Mouse (Mus musculus) neural tube, embryonic 13.5 days (tissue): ENCODE results near the gene Atp8b4. TPM values are rescaled to one million over a fixed set of nuclear protein-coding genes. Genes with fewer than 3 reads are reported as not detected.
A peak's percentile ranks its signal among the peaks of the same experiment; 100 is the strongest.
"Not testable (repeated sequence)": the region's sequence is repeated elsewhere in the genome, so short reads cannot be mapped to it uniquely, and the experiment has no call there.

Experiments
- ATAC-seq: fragments of 200-750 bp; cut with Nextera tagmentation; 2 replicates; pipeline ENCODE4 v1.8.0; 2017; ENCODE audit warnings: low read depth, mild to moderate bottlenecking, moderate TSS enrichment, moderate library complexity
- H3K27ac ChIP-seq: fragments of 300-500 bp; sonication (generic); replicated peaks from 2 replicates; pipeline ENCODE4 v1.5.1; 2015; ENCODE audit warnings: moderate library complexity, mild to moderate bottlenecking, inconsistent platforms
- H3K27me3 ChIP-seq: fragments of 300-500 bp; sonication (generic); 2 replicates; pipeline ENCODE4 v1.6.1; 2015; ENCODE audit warnings: mild to moderate bottlenecking, inconsistent platforms
- H3K36me3 ChIP-seq: fragments of 300-500 bp; sonication (generic); 2 replicates; pipeline ENCODE4 v1.6.1; 2015; ENCODE audit warnings: mild to moderate bottlenecking, inconsistent platforms
- H3K4me1 ChIP-seq: fragments of 300-500 bp; sonication (generic); replicated peaks from 2 replicates; pipeline ENCODE4 v1.6.1; 2015; ENCODE audit warnings: inconsistent platforms
- H3K4me2 ChIP-seq: fragments of 300-500 bp; sonication (generic); 2 replicates; pipeline ENCODE4 v1.6.1; 2015; ENCODE audit warnings: inconsistent platforms, mild to moderate bottlenecking, moderate library complexity
- H3K4me3 ChIP-seq: fragments of 300-500 bp; sonication (generic); 2 replicates; pipeline ENCODE4 v1.5.1; 2015; ENCODE audit warnings: mild to moderate bottlenecking, inconsistent platforms
- H3K9ac ChIP-seq: fragments of 300-500 bp; sonication (generic); 2 replicates; pipeline ENCODE4 v1.6.1; 2015; ENCODE audit warnings: moderate library complexity, mild to moderate bottlenecking, inconsistent platforms
- H3K9me3 ChIP-seq: fragments of 300-500 bp; sonication (generic); 2 replicates; pipeline ENCODE4 v1.6.1; 2016; ENCODE audit warnings: inconsistent platforms
- WGBS: fragments of 180-500 bp; shearing (Covaris S2); methylation state at CpG from one replicate; pipeline ENCODE4 v1.1.7; 2015; 5-methylcytosine and 5-hydroxymethylcytosine counted together
- polyA plus RNA-seq: library from polyadenylated mRNA; unstranded; fragments of >200 nt; fragmentation: Nextera tagmentation; extraction: Ambion mirVana; gene quantifications from 2 replicates; pipeline ENCODE4 v1.2.1, GENCODE M21; 2015

Atp8b4 gene
- polyA plus RNA-seq, 1 experiment from 2014 or later: not detected

DNA sequence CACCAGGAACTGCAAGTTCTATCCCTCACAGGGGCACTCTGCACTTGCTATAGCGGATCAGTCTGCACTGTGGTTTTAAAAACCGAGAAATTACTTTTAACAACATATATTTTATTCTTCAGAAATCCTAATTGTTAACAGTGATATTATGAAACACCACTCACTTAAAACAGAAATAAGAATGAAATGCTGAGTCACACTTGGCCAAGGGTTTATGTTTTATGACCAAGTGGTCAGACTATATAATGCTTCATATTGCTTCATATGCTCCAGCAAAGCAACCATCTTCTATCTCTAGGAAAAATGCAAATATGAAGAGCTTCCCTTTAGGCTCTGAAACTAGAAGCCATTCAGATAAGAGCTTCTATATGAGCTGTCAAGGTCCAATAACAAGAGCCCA lies 41.8 kb downstream of the Atp8b4 start:
- H3K27me3 ChIP-seq: no peaks in the 10 kb centered on the region
- H3K4me3 ChIP-seq: no peak overlapping the region
- H3K36me3 ChIP-seq: no peaks in the 10 kb centered on the region
- H3K9me3 ChIP-seq: no peaks in the 10 kb centered on the region
- no peak overlapping the region for H3K27ac ChIP-seq
- ATAC-seq: no peak
- no peaks in the 10 kb centered on the region for H3K4me1 ChIP-seq
- H3K4me2 ChIP-seq: no peak overlapping the region
- H3K9ac ChIP-seq: no peak overlapping the region
- 96% methylated on average over 2 of the region's 2 CpGs for WGBS

- WGBS: 72% methylated on average over 2 of the region's 2 CpGs
- not testable (repeated sequence) for H3K36me3 ChIP-seq, H3K4me3 ChIP-seq
These were observed 42.7 kb downstream of the Atp8b4 start for GRCm38 (mm10) chr2:126457759-126458158.

GRCm38 (mm10) chr2:126450937-126451302 lies 49.6 kb downstream of the Atp8b4 start:
- Histone ChIP-seq H3K27ac (peak overlapping the region; percentile 34), H3K4me3 (no peak overlapping the region), H3K4me2 (peak overlapping the region; percentile 20; the same call in 1 of the 2 replicates), H3K27me3 (no peaks in the 10 kb centered on the region), H3K4me1 (peaks cover 14% of the 10 kb centered on the region), H3K36me3 (no peaks in the 10 kb centered on the region), H3K9ac (no peak overlapping the region), H3K9me3 (no peaks in the 10 kb centered on the region)
- 56% methylated on average over 7 of the region's 7 CpGs for WGBS
- peak; percentile 72; the same call in 1 of the 2 replicates for ATAC-seq

More at GRCm38 (mm10) chr2:126457759-126458158, 42.7 kb downstream of the Atp8b4 start:
- not testable (repeated sequence) for H3K27ac ChIP-seq, H3K4me2 ChIP-seq, H3K4me1 ChIP-seq, H3K9ac ChIP-seq, H3K9me3 ChIP-seq, ATAC-seq, H3K27me3 ChIP-seq

DNA sequence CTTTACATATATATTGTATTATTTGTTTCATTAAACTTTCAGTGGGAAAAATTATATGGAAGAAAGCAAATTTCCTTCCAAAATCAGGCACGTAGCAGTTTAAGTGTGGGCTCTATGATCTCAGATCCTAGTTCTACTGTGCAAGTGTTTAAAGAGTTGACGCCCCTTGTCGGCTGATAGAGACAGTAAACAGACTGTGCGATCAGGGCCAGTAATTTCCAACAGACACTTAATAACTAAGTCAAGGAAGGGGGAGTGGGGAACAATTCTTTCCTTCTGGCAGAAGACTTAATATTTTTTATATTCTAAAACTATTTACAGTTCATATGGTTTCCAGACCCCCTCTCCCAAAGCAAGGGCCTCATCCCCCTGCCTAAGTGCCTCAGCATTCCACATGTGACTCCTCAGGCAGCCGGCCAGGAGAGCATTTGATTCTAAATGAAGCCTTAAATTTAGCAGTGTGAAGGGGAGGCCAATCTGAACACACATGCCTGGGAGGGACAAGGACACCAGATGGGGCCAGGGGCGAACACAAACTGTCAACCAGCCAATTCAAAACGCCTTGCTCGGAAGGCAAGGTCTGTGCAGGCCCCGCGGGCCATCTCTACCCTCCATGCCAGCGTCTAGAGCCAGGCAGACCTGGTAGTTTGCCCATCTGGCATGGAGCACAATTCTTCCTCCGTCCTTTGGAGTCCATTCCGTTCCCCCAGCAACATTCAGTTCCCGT lies 50.1 kb downstream of the Atp8b4 start:
- peaks cover 14% of the 10 kb centered on the region for H3K4me1 ChIP-seq
- no peak overlapping the region for H3K4me3 ChIP-seq

DNA sequence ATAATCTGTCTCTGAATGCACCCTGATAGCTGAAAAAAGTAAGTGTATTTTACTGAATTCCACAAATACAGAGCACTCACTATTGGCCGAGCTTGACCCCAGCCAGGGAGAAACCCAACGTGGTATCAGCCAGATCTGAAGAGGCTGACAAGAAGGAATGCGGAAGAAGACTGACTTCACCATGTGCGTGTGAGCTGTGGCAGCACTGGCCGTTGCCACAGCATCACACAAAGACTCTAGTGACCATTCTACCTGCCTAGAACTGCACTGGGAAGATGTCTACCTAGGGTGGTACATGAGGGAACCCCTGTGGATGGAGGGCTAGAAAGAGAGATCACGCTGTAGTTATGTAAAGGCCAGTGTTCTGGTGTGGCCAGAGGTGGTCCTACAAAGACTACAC lies 55.4 kb downstream of the Atp8b4 start:
- H3K9ac ChIP-seq: no peak overlapping the region
- H3K36me3 ChIP-seq: no peaks in the 10 kb centered on the region
- ATAC-seq: no peak
- H3K4me2 ChIP-seq: no peak overlapping the region
- peaks cover 5% of the 10 kb centered on the region for H3K4me1 ChIP-seq
- no peak overlapping the region for H3K27ac ChIP-seq
- WGBS: 83% methylated on average over 6 of the region's 6 CpGs
- no peaks in the 10 kb centered on the region for H3K27me3 ChIP-seq
- H3K4me3 ChIP-seq: no peak overlapping the region
- no peaks in the 10 kb centered on the region for H3K9me3 ChIP-seq

More for the DNA sequence above, 50.1 kb downstream of the Atp8b4 start:
- H3K27ac ChIP-seq: peak overlapping the region; percentile 34
- no peaks in the 10 kb centered on the region for H3K9me3 ChIP-seq
- peak; percentile 96 for ATAC-seq
- H3K4me2 ChIP-seq: peak overlapping the region; percentile 20; the same call in 1 of the 2 replicates
- no peaks in the 10 kb centered on the region for H3K27me3 ChIP-seq
- H3K9ac ChIP-seq: no peak overlapping the region
- no peaks in the 10 kb centered on the region for H3K36me3 ChIP-seq
- 43% methylated on average over 14 of the region's 14 CpGs for WGBS

GRCm38 (mm10) chr2:126441586-126441985 lies 58.9 kb downstream of the Atp8b4 start:
- Histone ChIP-seq H3K36me3 (no peaks in the 10 kb centered on the region), H3K27ac (no peak overlapping the region), H3K9me3 (no peaks in the 10 kb centered on the region), H3K9ac (no peak overlapping the region), H3K4me3 (no peak overlapping the region), H3K27me3 (no peaks in the 10 kb centered on the region), H3K4me1 (no peaks in the 10 kb centered on the region), H3K4me2 (no peak overlapping the region)
- ATAC-seq: no peak
- WGBS: 67% methylated on average over 4 of the region's 4 CpGs

DNA sequence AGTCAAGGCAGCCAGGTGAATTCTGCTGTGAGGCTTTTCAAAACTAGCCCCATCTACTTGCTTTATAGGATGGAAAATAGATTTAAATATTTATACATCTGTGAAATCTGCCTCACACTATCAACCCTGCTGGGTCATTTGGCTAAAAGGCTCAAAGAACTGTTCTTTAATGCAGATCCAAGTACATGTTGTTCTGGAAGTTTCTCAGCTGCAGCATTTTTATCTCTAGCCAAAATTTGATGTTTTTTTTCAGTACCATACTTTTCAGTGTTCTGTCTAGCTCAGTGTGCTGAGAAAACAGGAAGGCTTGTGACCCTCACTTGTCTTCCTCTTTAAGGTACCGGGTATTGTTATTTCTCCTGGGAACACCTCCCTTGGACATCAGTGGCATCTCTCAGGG lies 65.8 kb downstream of the Atp8b4 start:
- no peak overlapping the region for H3K4me3 ChIP-seq
- no peak overlapping the region for H3K4me2 ChIP-seq
- WGBS: 82% methylated on average over 1 of the region's 1 CpGs
- no peak overlapping the region for H3K27ac ChIP-seq
- H3K36me3 ChIP-seq: no peaks in the 10 kb centered on the region
- ATAC-seq: no peak
- H3K9me3 ChIP-seq: no peaks in the 10 kb centered on the region
- no peaks in the 10 kb centered on the region for H3K4me1 ChIP-seq
- H3K9ac ChIP-seq: no peak overlapping the region
- H3K27me3 ChIP-seq: no peaks in the 10 kb centered on the region

DNA sequence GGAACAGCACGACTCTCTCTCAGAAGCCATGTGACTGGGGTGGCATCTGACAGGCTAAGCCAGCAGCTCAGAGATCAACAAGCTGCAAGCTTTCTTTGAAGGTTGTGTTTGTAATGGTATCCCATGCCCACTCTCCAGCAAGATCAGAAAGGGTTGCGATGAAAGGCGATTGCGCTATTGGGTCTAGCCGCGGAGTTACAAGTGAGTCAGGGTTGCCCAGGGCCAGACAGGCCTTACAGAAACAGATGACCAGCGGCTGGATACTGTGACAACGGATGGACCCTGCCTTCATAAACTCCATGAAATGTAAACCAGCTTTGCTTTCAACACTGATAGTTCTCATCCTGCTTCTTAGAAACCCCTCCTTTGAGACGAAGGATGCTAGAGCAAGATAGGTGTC lies 66.2 kb downstream of the Atp8b4 start:
- Histone ChIP-seq H3K27ac (no peak overlapping the region), H3K4me1 (no peaks in the 10 kb centered on the region), H3K27me3 (no peaks in the 10 kb centered on the region), H3K9ac (no peak overlapping the region), H3K4me3 (no peak overlapping the region), H3K4me2 (no peak overlapping the region), H3K36me3 (no peaks in the 10 kb centered on the region), H3K9me3 (no peaks in the 10 kb centered on the region)
- no peak for ATAC-seq
- WGBS: 93% methylated on average over 9 of the region's 9 CpGs

- Histone ChIP-seq H3K36me3 (no peaks in the 10 kb centered on the region), H3K9ac (no peak overlapping the region), H3K27me3 (no peaks in the 10 kb centered on the region), H3K27ac (no peak overlapping the region), H3K4me2 (no peak overlapping the region), H3K4me3 (no peak overlapping the region), H3K9me3 (no peaks in the 10 kb centered on the region), H3K4me1 (no peaks in the 10 kb centered on the region)
- 77% methylated on average over 9 of the region's 9 CpGs for WGBS
- ATAC-seq: no peak
These were observed 67.9 kb downstream of the Atp8b4 start for GRCm38 (mm10) chr2:126432481-126433066.

GRCm38 (mm10) chr2:126429282-126429681 lies 71.2 kb downstream of the Atp8b4 start:
- WGBS: 18% methylated on average over 3 of the region's 3 CpGs
- ATAC-seq: peak; percentile 84
- Histone ChIP-seq H3K4me2 (no peak overlapping the region), H3K4me1 (no peaks in the 10 kb centered on the region), H3K27ac (no peak overlapping the region), H3K9ac (no peak overlapping the region), H3K36me3 (no peaks in the 10 kb centered on the region), H3K4me3 (no peak overlapping the region), H3K9me3 (no peaks in the 10 kb centered on the region), H3K27me3 (no peaks in the 10 kb centered on the region)

- Histone ChIP-seq H3K4me3 (no peak overlapping the region), H3K9me3 (no peaks in the 10 kb centered on the region), H3K4me1 (no peaks in the 10 kb centered on the region), H3K27ac (no peak overlapping the region), H3K4me2 (no peak overlapping the region), H3K36me3 (no peaks in the 10 kb centered on the region), H3K9ac (no peak overlapping the region), H3K27me3 (no peaks in the 10 kb centered on the region)
- no peak for ATAC-seq
- WGBS: 86% methylated on average over 3 of the region's 3 CpGs
These were observed 75.3 kb downstream of the Atp8b4 start for GRCm38 (mm10) chr2:126425223-126425622.

DNA sequence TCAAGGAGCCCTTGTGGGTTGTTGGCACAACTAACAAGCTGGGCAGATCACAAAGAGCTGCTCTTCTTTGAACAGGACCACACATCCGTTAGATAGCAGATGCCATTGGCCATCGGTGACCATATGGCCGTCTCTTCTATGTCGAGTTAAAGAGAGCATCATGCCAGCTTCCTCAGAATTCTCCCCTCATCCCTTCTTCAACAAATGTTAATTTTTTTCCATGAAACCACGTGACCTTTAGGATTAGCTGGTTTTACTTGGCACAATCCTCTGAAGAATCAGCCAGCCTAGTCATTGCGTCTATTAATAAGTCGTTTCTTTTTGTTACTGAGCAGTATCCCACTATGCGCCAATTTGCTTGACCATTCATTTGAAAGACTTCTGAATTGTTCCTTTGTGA lies 75.8 kb downstream of the Atp8b4 start:
- WGBS: 76% methylated on average over 8 of the region's 8 CpGs
- no peak overlapping the region for H3K27ac ChIP-seq
- ATAC-seq: no peak
- H3K4me2 ChIP-seq: no peak overlapping the region
- no peaks in the 10 kb centered on the region for H3K36me3 ChIP-seq
- no peak overlapping the region for H3K4me3 ChIP-seq
- H3K9me3 ChIP-seq: no peaks in the 10 kb centered on the region
- no peak overlapping the region for H3K9ac ChIP-seq
- no peaks in the 10 kb centered on the region for H3K4me1 ChIP-seq
- no peaks in the 10 kb centered on the region for H3K27me3 ChIP-seq

DNA sequence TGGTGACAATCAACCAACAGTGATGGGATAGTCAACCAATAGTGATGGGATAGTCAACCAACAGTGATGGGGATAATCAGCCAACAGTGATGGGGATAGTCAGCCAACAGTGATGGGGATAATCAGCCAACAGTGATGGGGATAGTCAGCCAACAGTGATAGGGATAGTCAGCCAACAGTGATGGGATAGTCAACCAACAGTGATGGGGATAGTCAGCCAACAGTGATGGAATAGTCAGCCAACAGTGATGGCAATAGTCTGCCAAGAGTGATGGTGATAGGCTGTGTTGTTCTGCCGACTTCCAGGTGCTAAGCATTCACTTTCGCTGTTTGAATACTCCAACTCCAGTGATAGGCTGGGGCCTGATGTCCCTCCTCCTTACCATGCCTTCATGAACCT lies 79.6 kb downstream of the Atp8b4 start:
- Histone ChIP-seq H3K9me3 (no peaks in the 10 kb centered on the region), H3K4me1 (no peaks in the 10 kb centered on the region), H3K27me3 (no peaks in the 10 kb centered on the region), H3K36me3 (no peaks in the 10 kb centered on the region), H3K27ac (no peak overlapping the region), H3K4me3 (no peak overlapping the region), H3K9ac (no peak overlapping the region), H3K4me2 (no peak overlapping the region)
- no peak for ATAC-seq
- WGBS: 88% methylated on average over 2 of the region's 2 CpGs
